Mouse (Mus musculus) frontal cortex, adult 2 months (tissue): ENCODE data around the gene Slc16a4. TPM values are rescaled to one million over a fixed set of nuclear protein-coding genes. Genes with fewer than 3 reads are reported as not detected.

Experiments used
- DNase-seq, 2 experiments: peaks; one replicate each; pipeline ENCODE4 v3.0.0; 2022; ENCODE audit warnings: low spot score in 1 of 2; ENCODE audit errors: extremely low spot score in 1 of 2
- polyA plus RNA-seq: library from polyadenylated mRNA; depleted of rRNA; stranded (reverse); fragments of >200 nt; gene quantifications from 2 replicates; pipeline ENCODE4 v1.2.3, GENCODE M21; 2012; rRNA removed

The Slc16a4 gene
- 3.3 and 3.4 TPM in 2 replicates for polyA plus RNA-seq

GRCm38 (mm10) chr3:107290764-107291381, at the start of gene Slc16a4:
Gene Slc16a4, plus strand, starts transcription at chr3:107291230.
- DNase-seq: peak in 1 of 2 experiments; percentile 23

- no peak for DNase-seq
These were observed 49.5 kb upstream of the Slc16a4 start for GRCm38 (mm10) chr3:107241389-107242094.

GRCm38 (mm10) chr3:107246876-107247275, 44.2 kb upstream of the Slc16a4 start:
- DNase-seq: no peak

GRCm38 (mm10) chr3:107249042-107249441, 42.0 kb upstream of the Slc16a4 start:
- no peak for DNase-seq

- no peak for DNase-seq
These were observed 40.7 kb upstream of the Slc16a4 start for GRCm38 (mm10) chr3:107250320-107250719.

GRCm38 (mm10) chr3:107252035-107252434, 39.0 kb upstream of the Slc16a4 start:
- DNase-seq: no peak

GRCm38 (mm10) chr3:107253925-107254324, 37.1 kb upstream of the Slc16a4 start:
- no peak for DNase-seq

GRCm38 (mm10) chr3:107255992-107256391, 35.0 kb upstream of the Slc16a4 start:
- DNase-seq: no peak

- DNase-seq: no peak
These were observed 34.3 kb upstream of the Slc16a4 start for GRCm38 (mm10) chr3:107256724-107257123.

GRCm38 (mm10) chr3:107257924-107258323, 33.1 kb upstream of the Slc16a4 start:
- no peak for DNase-seq

- peak; percentile 23 to 37 for DNase-seq
These were observed 29.8 kb upstream of the Slc16a4 start for GRCm38 (mm10) chr3:107260956-107261850.

- no peak for DNase-seq
These were observed 29.2 kb upstream of the Slc16a4 start for GRCm38 (mm10) chr3:107261851-107262165.

GRCm38 (mm10) chr3:107266814-107267345, 24.1 kb upstream of the Slc16a4 start:
- no peak for DNase-seq

- DNase-seq: no peak
These were observed 18.6 kb upstream of the Slc16a4 start for GRCm38 (mm10) chr3:107272433-107272832.

GRCm38 (mm10) chr3:107273820-107274219, 17.2 kb upstream of the Slc16a4 start:
- peak; percentile 47 to 89 for DNase-seq

GRCm38 (mm10) chr3:107275351-107275750, 15.7 kb upstream of the Slc16a4 start:
- no peak for DNase-seq

- no peak for DNase-seq
These were observed 15.0 kb upstream of the Slc16a4 start for GRCm38 (mm10) chr3:107275996-107276395.

GRCm38 (mm10) chr3:107276626-107277025, 14.4 kb upstream of the Slc16a4 start:
- no peak for DNase-seq

- peak; percentile 85 to 94 for DNase-seq
These were observed 12.4 kb upstream of the Slc16a4 start, which contains the start of gene Lamtor5 for GRCm38 (mm10) chr3:107278479-107279269. Gene Lamtor5, plus strand, starts transcription at chr3:107278858.

GRCm38 (mm10) chr3:107286123-107286522, 4.9 kb upstream of the Slc16a4 start:
- no peak for DNase-seq
